Mouse (Mus musculus) cerebellum, adult 9-11 months (tissue): ENCODE results near the gene N4bp2l2.

Experiments
- DNase-seq: peaks from one replicate; pipeline ENCODE4 v3.0.0; 2022

N4bp2l2 gene

DNA sequence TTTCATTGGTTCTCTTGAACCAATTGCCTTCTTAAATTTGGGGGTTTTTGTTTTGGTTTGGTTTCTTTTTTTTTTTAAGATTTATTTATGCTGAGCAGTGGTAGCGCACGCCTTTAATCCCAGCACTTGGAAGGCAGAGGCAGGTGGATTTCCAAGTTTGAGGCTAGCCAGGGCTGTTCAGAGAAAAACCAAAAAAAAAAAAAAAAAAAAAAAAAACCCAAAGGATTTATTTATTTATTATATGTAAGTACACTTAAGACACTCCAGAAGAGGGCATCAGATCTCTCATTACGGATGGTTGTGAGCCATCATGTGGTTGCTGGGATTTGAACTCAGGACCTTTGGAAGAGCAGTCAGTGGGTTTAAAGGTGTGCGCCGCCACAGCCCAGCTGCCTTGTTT lies 105.1 kb downstream of the N4bp2l2 start:
- no peak for DNase-seq

DNA sequence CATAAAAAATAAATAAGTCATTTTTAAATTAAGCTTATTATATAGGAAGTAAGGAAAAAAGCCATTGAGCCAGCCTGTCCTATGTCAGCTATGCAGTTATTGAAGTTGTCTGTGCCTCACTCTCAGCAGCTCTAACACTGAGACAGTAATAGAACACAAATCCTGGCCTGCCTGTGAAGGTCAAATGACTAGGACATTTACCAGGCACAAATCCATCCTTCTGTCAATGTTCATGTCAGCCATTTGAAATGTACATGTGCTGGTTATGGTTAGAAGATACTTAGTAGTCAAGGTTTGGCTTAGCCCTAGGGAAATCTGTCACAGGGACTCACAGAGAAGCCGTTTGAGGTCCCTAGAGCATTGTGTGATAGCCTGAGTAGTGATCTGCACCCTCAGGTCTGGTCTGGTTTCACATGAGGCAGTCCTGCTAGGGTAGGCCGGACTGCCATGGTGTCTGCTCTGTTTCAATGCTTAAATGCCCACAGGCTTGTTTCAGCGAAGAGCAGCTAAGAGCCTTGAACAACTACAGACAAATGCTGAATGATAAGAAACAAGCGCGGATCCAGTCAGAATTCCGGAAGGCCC lies 106.4 kb downstream of the N4bp2l2 start:
- no peak for DNase-seq
